Comparison of ENCODE assay signal across 8 mouse cellular contexts in the genomic region with DNA sequence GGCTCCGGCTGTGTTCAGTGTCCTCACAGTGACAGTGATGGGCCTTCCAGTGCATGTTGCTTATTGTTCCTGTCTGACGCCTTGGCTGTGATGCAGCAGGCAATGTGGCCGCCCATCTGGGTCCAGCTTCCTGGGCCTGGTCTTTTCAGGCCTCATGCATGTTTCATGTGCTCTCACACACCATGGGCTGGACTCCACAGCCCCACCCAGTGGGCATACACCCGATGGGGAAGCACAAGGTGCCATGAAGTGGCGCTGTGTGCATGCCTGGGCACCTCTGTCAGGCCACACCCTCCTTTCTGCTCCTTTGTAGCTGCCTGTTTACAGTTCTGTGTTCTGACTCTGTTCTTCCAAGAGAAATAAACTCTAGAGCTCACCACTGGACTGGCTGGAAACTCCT. TPM values are rescaled to one million over a fixed set of nuclear protein-coding genes. Genes with fewer than 3 reads are reported as not detected.
DNase-seq lines count a peak whose midpoint lies in the region; ATAC-seq and TF ChIP-seq lines count a peak whose summit lies in the region.

No protein-coding gene starts in this region.

- ATAC-seq in cerebellum, adult (ENCODE audit: insufficient number of reproducible peaks, low FRiP score, low TSS enrichment), result no peak
- no peak for ATAC-seq in midbrain, embryonic 12.5 days (ENCODE audit: low FRiP score, low read depth)
- no peak for ATAC-seq in midbrain, embryonic 15.5 days (replicated peaks)

- H3K4me2 ChIP-seq in midbrain, embryonic 12.5 days (replicated peaks), result no peak overlapping the region
- no peak overlapping the region for H3K4me2 ChIP-seq in midbrain, embryonic 15.5 days

- peaks cover 73% of the 10 kb centered on the region for H3K36me3 ChIP-seq in midbrain, embryonic 12.5 days
- peaks cover 11% of the 10 kb centered on the region; the same call in 1 of the 2 replicates for H3K36me3 ChIP-seq in midbrain, embryonic 15.5 days (replicated peaks)

- H3K9me3 ChIP-seq in midbrain, embryonic 12.5 days, result no peaks in the 10 kb centered on the region
- no peaks in the 10 kb centered on the region for H3K9me3 ChIP-seq in midbrain, embryonic 15.5 days

- 0 out of 2 replicates have a peak, but pooled peaks have one; percentile 8 for TF ChIP-seq CTCF in cerebellum, adult 2 months (IDR thresholded peaks at IDR 0.05; ENCODE audit: borderline replicate concordance, insufficient read depth, low read depth, low read length)
- TF ChIP-seq CTCF in lung, adult 2 months (IDR thresholded peaks at IDR 0.05; ENCODE audit: insufficient read depth, low read length), result peak; percentile 43

- no peak for DNase-seq in cerebellum, adult 2 months
- no peak for DNase-seq in lung, adult 2 months
- peak; percentile 48 for DNase-seq in thymus, postnatal 14 days
- DNase-seq in cerebellum, adult 8-10 months, result no peak
- no peak for DNase-seq in yolk sac, embryonic 10.5 days (ENCODE audit: low spot score)

- no peaks in the 10 kb centered on the region for H3K4me1 ChIP-seq in cerebellum, adult 2 months (ENCODE audit: control insufficient read depth, insufficient read depth, low read length)
- H3K4me1 ChIP-seq in midbrain, embryonic 12.5 days, result no peaks in the 10 kb centered on the region
- H3K4me1 ChIP-seq in midbrain, embryonic 15.5 days, result no peaks in the 10 kb centered on the region
- H3K4me1 ChIP-seq in lung, adult 2 months (ENCODE audit: control insufficient read depth, insufficient read depth, low read length), result peaks cover 20% of the 10 kb centered on the region

- H3K27me3 ChIP-seq in cerebellum, adult 2 months (ENCODE audit: control insufficient read depth, insufficient read depth, low read length), result no peaks in the 10 kb centered on the region
- no peaks in the 10 kb centered on the region for H3K27me3 ChIP-seq in midbrain, embryonic 12.5 days
- H3K27me3 ChIP-seq in midbrain, embryonic 15.5 days (replicated peaks), result no peaks in the 10 kb centered on the region

- no peak overlapping the region for H3K27ac ChIP-seq in cerebellum, adult 2 months (ENCODE audit: insufficient read depth, low read length)
- peak overlapping the region; percentile 35; the same call in 1 of the 2 replicates for H3K27ac ChIP-seq in midbrain, embryonic 12.5 days (replicated peaks)
- no peak overlapping the region for H3K27ac ChIP-seq in midbrain, embryonic 15.5 days

- 62% methylated on average over 5 of the region's 5 CpGs for WGBS in cerebellum, adult 2 months
- 79% methylated on average over 5 of the region's 5 CpGs for WGBS in midbrain, embryonic 12.5 days
- 63% methylated on average over 5 of the region's 5 CpGs for WGBS in midbrain, embryonic 15.5 days
- WGBS in lung, adult 2 months, result 44% methylated on average over 5 of the region's 5 CpGs

- no peak overlapping the region for H3K9ac ChIP-seq in midbrain, embryonic 12.5 days (replicated peaks)
- H3K9ac ChIP-seq in midbrain, embryonic 15.5 days, result no peak overlapping the region

- TF ChIP-seq POLR2A in cerebellum, adult 2 months (IDR thresholded peaks at IDR 0.05; ENCODE audit: borderline replicate concordance, insufficient read depth, low read length), result no peak
- TF ChIP-seq POLR2A in lung, adult 2 months (IDR thresholded peaks at IDR 0.05; ENCODE audit: borderline replicate concordance, extremely low read depth, low read depth, low read length), result no peak

- no peak overlapping the region for H3K4me3 ChIP-seq in cerebellum, adult 2 months (replicated peaks; ENCODE audit: insufficient read depth, low read depth, low read length)
- H3K4me3 ChIP-seq in midbrain, embryonic 12.5 days, result no peak overlapping the region
- no peak overlapping the region for H3K4me3 ChIP-seq in midbrain, embryonic 15.5 days
- no peak overlapping the region for H3K4me3 ChIP-seq in lung, adult 2 months (replicated peaks; ENCODE audit: extremely low read depth, low read depth, low read length)

RNA-seq across cellular contexts. Expression of gene Hgfac, which starts 8.2 kb away (rescaled TPM):
- 0.13 and 0.30 TPM in 2 replicates for polyA plus RNA-seq in cerebellum, adult 2 months (2012; rRNA removed)
- 0.31 and 0.33 TPM in 2 replicates for polyA plus RNA-seq in midbrain, embryonic 12.5 days (2016; fragmentation: Nextera tagmentation; extraction: Ambion mirVana)
- polyA plus RNA-seq in midbrain, embryonic 15.5 days (2015; fragmentation: Nextera tagmentation; extraction: Ambion mirVana), result 0.49 and 0.67 TPM in 2 replicates
- polyA plus RNA-seq in lung, adult 2 months (2012; rRNA removed), result 12.9 and 19.5 TPM in 2 replicates

RNA-seq across cellular contexts. Expression of gene Dok7, which starts 23.5 kb away (rescaled TPM):
- 17.3 and 19.0 TPM in 2 replicates for polyA plus RNA-seq in cerebellum, adult 2 months (2012; rRNA removed)
- 0.42 and 0.46 TPM in 2 replicates for polyA plus RNA-seq in midbrain, embryonic 12.5 days (2016; fragmentation: Nextera tagmentation; extraction: Ambion mirVana)
- polyA plus RNA-seq in midbrain, embryonic 15.5 days (2015; fragmentation: Nextera tagmentation; extraction: Ambion mirVana), result 7.9 and 9.3 TPM in 2 replicates
- polyA plus RNA-seq in lung, adult 2 months (2012; rRNA removed), result 1.9 and 2.3 TPM in 2 replicates
